Mouse (Mus musculus): ENCODE measurements around the gene Eml5. TPM values are rescaled to one million over a fixed set of nuclear protein-coding genes. Genes with fewer than 3 reads are reported as not detected.

Gene Eml5
- total RNA-seq (2021) = 10 to 100 TPM; 66.2 to 82.7 TPM
- long read RNA-seq, experiment 1, partial matches to known transcripts = 1 of 4 reads
- long read RNA-seq, experiment 1, other reads (novel, unspliced or antisense) = 2 of 4 reads
- long read RNA-seq, experiment 2, partial matches to known transcripts = 2 of 14 reads
- long read RNA-seq, experiment 2, other reads (novel, unspliced or antisense) = 12 of 14 reads

GRCm38 (mm10) chr12:98900881-98901801 lies at the start of gene Eml5:
Gene Eml5, minus strand, starts transcription at chr12:98901484.
- peak; percentile 75 to 83 for DNase-seq (ENCODE audit: low spot score in 2 of 2)

GRCm38 (mm10) chr12:98932856-98933255 lies 31.6 kb upstream of the Eml5 start:
- no peak for DNase-seq (ENCODE audit: low spot score in 2 of 2)

- DNase-seq (ENCODE audit: low spot score in 2 of 2) = no peak
Observed at GRCm38 (mm10) chr12:98932441-98932840, 31.2 kb upstream of the Eml5 start.

- no peak for DNase-seq (ENCODE audit: low spot score in 2 of 2)
Observed at GRCm38 (mm10) chr12:98931174-98931573, 29.9 kb upstream of the Eml5 start.

GRCm38 (mm10) chr12:98920194-98920991 lies 19.1 kb upstream of the Eml5 start, which contains the start of gene Ttc8:
Gene Ttc8, plus strand, starts transcription at chr12:98920574.
- DNase-seq (ENCODE audit: low spot score in 2 of 2) = peak; percentile 88 to 95

- no peak for DNase-seq (ENCODE audit: low spot score in 2 of 2)
Observed at GRCm38 (mm10) chr12:98910096-98910495, 8.8 kb upstream of the Eml5 start.

- no peak for DNase-seq (ENCODE audit: low spot score in 2 of 2)
Observed at GRCm38 (mm10) chr12:98905466-98905865, 4.2 kb upstream of the Eml5 start.

GRCm38 (mm10) chr12:98900341-98900880 lies 873 bp downstream of the Eml5 start:
- peak in 1 of 2 experiments; percentile 35 for DNase-seq (ENCODE audit: low spot score in 2 of 2)

GRCm38 (mm10) chr12:98899676-98900075 lies 1.6 kb downstream of the Eml5 start:
- DNase-seq (ENCODE audit: low spot score in 2 of 2) = no peak

- DNase-seq (ENCODE audit: low spot score in 2 of 2) = no peak
Observed at GRCm38 (mm10) chr12:98896761-98897160, 4.5 kb downstream of the Eml5 start.

GRCm38 (mm10) chr12:98884515-98884914 lies 16.8 kb downstream of the Eml5 start:
- DNase-seq (ENCODE audit: low spot score in 2 of 2) = no peak

- DNase-seq (ENCODE audit: low spot score in 2 of 2) = no peak
Observed at GRCm38 (mm10) chr12:98881796-98882195, 19.5 kb downstream of the Eml5 start.

GRCm38 (mm10) chr12:98878693-98879092 lies 22.6 kb downstream of the Eml5 start:
- DNase-seq (ENCODE audit: low spot score in 2 of 2) = no peak

- DNase-seq (ENCODE audit: low spot score in 2 of 2) = no peak
Observed at GRCm38 (mm10) chr12:98875216-98875615, 26.1 kb downstream of the Eml5 start.

GRCm38 (mm10) chr12:98872836-98873235 lies 28.4 kb downstream of the Eml5 start:
- DNase-seq (ENCODE audit: low spot score in 2 of 2) = no peak

GRCm38 (mm10) chr12:98863436-98863835 lies 37.8 kb downstream of the Eml5 start:
- DNase-seq (ENCODE audit: low spot score in 2 of 2) = no peak

GRCm38 (mm10) chr12:98860316-98860715 lies 41.0 kb downstream of the Eml5 start:
- DNase-seq (ENCODE audit: low spot score in 2 of 2) = no peak

- no peak for DNase-seq (ENCODE audit: low spot score in 2 of 2)
Observed at GRCm38 (mm10) chr12:98850767-98851166, 50.5 kb downstream of the Eml5 start.

GRCm38 (mm10) chr12:98844774-98845173 lies 56.5 kb downstream of the Eml5 start:
- DNase-seq (ENCODE audit: low spot score in 2 of 2) = no peak

GRCm38 (mm10) chr12:98840135-98840534 lies 61.1 kb downstream of the Eml5 start:
- no peak for DNase-seq (ENCODE audit: low spot score in 2 of 2)

- no peak for DNase-seq (ENCODE audit: low spot score in 2 of 2)
Observed at GRCm38 (mm10) chr12:98837940-98838339, 63.3 kb downstream of the Eml5 start.

Measured in layer of hippocampus, postnatal 14 days (tissue).